Mouse (Mus musculus) limb, embryonic 13.5 days (tissue): ENCODE measurements at regions not wholly inside any gene's neighbourhood (a gene's known extent, or its start where the extent isn't known, plus 50 kb on each side); places are given as distances from the start of the nearest gene placed in this dataset.

ENCODE experiments used
- ATAC-seq: fragments of 200-750 bp; cut with Nextera tagmentation; 2 replicates; pipeline ENCODE4 v1.8.0; 2017; ENCODE audit warnings: low read depth, moderate number of reproducible peaks, moderate TSS enrichment; ENCODE audit not compliant: low FRiP score
- H3K27ac ChIP-seq: fragments of 300-500 bp; sonication (generic); 2 replicates; pipeline ENCODE4 v1.5.1; 2015; ENCODE audit warnings: inconsistent platforms, mild to moderate bottlenecking, moderate library complexity
- H3K27me3 ChIP-seq: fragments of 300-500 bp; sonication (generic); 2 replicates; pipeline ENCODE4 v1.6.1; 2015; ENCODE audit warnings: mild to moderate bottlenecking, inconsistent platforms
- H3K36me3 ChIP-seq: fragments of 300-500 bp; sonication (generic); 2 replicates; pipeline ENCODE4 v1.6.1; 2015; ENCODE audit warnings: inconsistent platforms, mild to moderate bottlenecking, moderate library complexity
- H3K4me1 ChIP-seq: fragments of 300-500 bp; sonication (generic); 2 replicates; pipeline ENCODE4 v1.6.1; 2015; ENCODE audit warnings: inconsistent platforms
- H3K4me2 ChIP-seq: fragments of 300-500 bp; sonication (generic); replicated peaks from 2 replicates; pipeline ENCODE4 v1.6.1; 2015; ENCODE audit warnings: inconsistent platforms, mild to moderate bottlenecking, moderate library complexity
- H3K4me3 ChIP-seq: fragments of 300-500 bp; sonication (generic); 2 replicates; pipeline ENCODE4 v1.5.1; 2015; ENCODE audit warnings: moderate library complexity, mild to moderate bottlenecking, inconsistent platforms
- H3K9ac ChIP-seq: fragments of 300-500 bp; sonication (generic); 2 replicates; pipeline ENCODE4 v1.6.1; 2015; ENCODE audit warnings: mild to moderate bottlenecking, inconsistent platforms
- H3K9me3 ChIP-seq: fragments of 300-500 bp; sonication (generic); 2 replicates; pipeline ENCODE4 v1.6.1; 2016; ENCODE audit warnings: inconsistent platforms
- WGBS: fragments of 180-500 bp; shearing (Covaris S2); methylation state at CpG from one replicate; pipeline ENCODE4 v1.1.7; 2015; 5-methylcytosine and 5-hydroxymethylcytosine counted together

DNA sequence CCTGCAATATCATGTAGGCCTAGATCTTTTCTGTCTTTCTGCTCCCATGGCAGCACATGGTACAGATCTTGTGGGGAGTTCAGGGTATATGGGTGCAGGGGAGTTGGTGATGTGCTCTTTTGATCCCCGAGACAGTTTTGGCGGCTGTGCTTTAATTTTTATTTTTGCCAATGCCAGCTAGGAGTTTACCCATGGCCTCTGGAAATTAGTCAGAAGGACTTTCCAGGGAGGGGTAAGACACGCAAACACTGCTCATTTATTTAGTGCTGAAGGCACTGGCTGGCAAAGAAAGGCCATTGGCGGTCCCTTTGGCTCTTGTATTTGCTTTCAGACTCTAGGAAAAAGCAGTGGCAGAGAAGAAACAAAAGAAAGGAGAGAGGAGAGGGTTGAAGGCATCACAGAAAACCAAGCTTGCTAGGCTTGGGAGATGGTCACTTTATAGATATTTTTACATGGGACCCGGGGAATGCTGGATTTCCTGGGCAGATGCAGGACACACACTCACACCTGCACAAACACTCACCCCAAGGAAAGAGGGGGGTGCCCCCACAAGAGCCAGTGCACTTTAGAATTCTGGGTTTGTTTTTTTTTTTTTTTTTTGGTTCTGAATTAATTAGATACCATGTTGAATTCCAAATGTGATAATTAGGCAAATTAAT is 50.4 kb upstream of the Pcdh8 start:
- Histone ChIP-seq H3K4me2 (no peak overlapping the region), H3K27ac (no peak overlapping the region), H3K4me1 (0 out of 2 replicates have a peak, but pooled peaks cover 6% of the 10 kb centered on the region), H3K36me3 (no peaks in the 10 kb centered on the region), H3K27me3 (no peaks in the 10 kb centered on the region), H3K9ac (no peak overlapping the region), H3K4me3 (no peak overlapping the region), H3K9me3 (no peaks in the 10 kb centered on the region)
- ATAC-seq: no peak
- 78% methylated on average over 5 of the region's 5 CpGs for WGBS
